Mouse (Mus musculus) naive thymus-derived CD4-positive, alpha-beta T cell, adult 2 months (primary cell): Measurements from ENCODE around the gene Slc22a14.
"Not testable (repeated sequence)": the region's sequence is repeated elsewhere in the genome, so short reads cannot be mapped to it uniquely, and the experiment has no call there.

Experiments
- DNase-seq: peaks from one replicate; pipeline ENCODE4 v3.0.0-alpha.2; 2011; ENCODE audit warnings: low read depth

Gene Slc22a14

GRCm38 (mm10) chr9:119322289-119323259 lies 42.8 kb downstream of the Slc22a14 start, which contains the start of gene Oxsr1:
TSS of gene Oxsr1 (minus strand) at chr9:119322427.
- peak; percentile 100 for DNase-seq

GRCm38 (mm10) chr9:119321392-119322229 lies 43.7 kb downstream of the Slc22a14 start:
- peak; percentile 52 for DNase-seq

GRCm38 (mm10) chr9:119320946-119321345 lies 44.4 kb downstream of the Slc22a14 start:
- DNase-seq = peak; percentile 28

GRCm38 (mm10) chr9:119320446-119320845 lies 44.9 kb downstream of the Slc22a14 start:
- no peak for DNase-seq

GRCm38 (mm10) chr9:119318891-119319290 lies 46.5 kb downstream of the Slc22a14 start:
- no peak for DNase-seq

- no peak for DNase-seq
These were observed 52.3 kb downstream of the Slc22a14 start for GRCm38 (mm10) chr9:119313096-119313495.

- DNase-seq = no peak
These were observed 56.3 kb downstream of the Slc22a14 start for GRCm38 (mm10) chr9:119309067-119309466.

GRCm38 (mm10) chr9:119305863-119306262 lies 59.5 kb downstream of the Slc22a14 start:
- DNase-seq = no peak

- no peak for DNase-seq
These were observed 66.8 kb downstream of the Slc22a14 start for GRCm38 (mm10) chr9:119298563-119298962.

GRCm38 (mm10) chr9:119297696-119298095 lies 67.7 kb downstream of the Slc22a14 start:
- DNase-seq = no peak

GRCm38 (mm10) chr9:119290791-119291190 lies 74.6 kb downstream of the Slc22a14 start:
- DNase-seq = no peak

- no peak for DNase-seq
These were observed 84.3 kb downstream of the Slc22a14 start for GRCm38 (mm10) chr9:119280894-119281682.

GRCm38 (mm10) chr9:119278031-119278430 lies 87.3 kb downstream of the Slc22a14 start:
- DNase-seq = no peak

GRCm38 (mm10) chr9:119276321-119276720 lies 89.0 kb downstream of the Slc22a14 start:
- DNase-seq = no peak

GRCm38 (mm10) chr9:119274814-119275213 lies 90.5 kb downstream of the Slc22a14 start:
- DNase-seq = not testable (repeated sequence)

- DNase-seq = no peak
These were observed 93.9 kb downstream of the Slc22a14 start for GRCm38 (mm10) chr9:119271496-119271895.

GRCm38 (mm10) chr9:119268588-119269145 lies 96.7 kb downstream of the Slc22a14 start:
- no peak for DNase-seq

GRCm38 (mm10) chr9:119268120-119268519 lies 97.2 kb downstream of the Slc22a14 start:
- DNase-seq = no peak

- DNase-seq = not testable (repeated sequence)
These were observed 99.3 kb downstream of the Slc22a14 start for GRCm38 (mm10) chr9:119266121-119266395.

- DNase-seq = not testable (repeated sequence)
These were observed 99.8 kb downstream of the Slc22a14 start for GRCm38 (mm10) chr9:119265373-119266120.

- no peak for DNase-seq
These were observed 102.3 kb downstream of the Slc22a14 start for GRCm38 (mm10) chr9:119263067-119263466.
